Mouse (Mus musculus): ENCODE results near the gene Ap3b1.

The Ap3b1 gene

GRCm38 (mm10) chr13:94451229-94451628 is 92.5 kb downstream of the Ap3b1 start:
- peak; percentile 8 for DNase-seq (ENCODE audit: low read depth)

DNA sequence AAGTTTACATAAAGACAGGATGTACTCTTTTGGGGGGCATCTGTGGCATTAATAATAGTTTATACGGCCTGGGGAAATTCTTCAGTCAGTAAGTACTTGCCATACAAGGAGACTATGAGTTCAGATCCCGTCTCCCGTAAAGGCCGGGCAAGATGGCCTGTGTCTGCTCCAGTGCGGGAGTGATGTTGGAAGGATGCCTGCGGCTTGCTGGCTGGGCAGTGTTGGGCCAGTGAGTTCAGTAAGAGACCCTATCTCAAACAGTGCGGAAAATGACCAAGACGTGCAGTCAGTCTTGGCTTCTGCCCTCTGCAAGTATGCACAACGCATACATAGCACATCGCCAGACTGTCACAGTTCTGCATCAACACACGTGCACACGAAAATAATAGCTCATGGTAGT is 95.4 kb downstream of the Ap3b1 start:
- DNase-seq (ENCODE audit: low read depth): no peak

GRCm38 (mm10) chr13:94459143-94459542 is 100.4 kb downstream of the Ap3b1 start:
- no peak for DNase-seq (ENCODE audit: low read depth)

DNA sequence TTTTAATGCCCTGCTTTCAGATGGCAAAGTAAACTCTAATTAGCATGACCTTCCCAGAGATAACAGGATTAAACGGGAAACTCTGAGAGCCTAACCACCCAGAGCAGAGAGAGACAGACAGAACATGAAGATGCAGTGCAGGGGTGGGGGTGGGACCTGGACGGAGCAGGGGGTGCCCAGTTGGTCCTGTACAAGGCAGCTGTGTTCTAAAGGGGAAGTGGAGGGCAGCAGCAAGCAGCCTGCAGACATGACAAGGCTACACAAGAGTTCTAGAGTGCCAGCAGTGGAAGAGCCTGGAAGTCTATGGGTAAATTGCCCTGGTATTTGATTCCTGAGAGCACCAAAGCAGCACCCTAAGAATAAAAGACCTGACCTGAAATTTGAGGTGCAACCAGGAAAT is 105.5 kb downstream of the Ap3b1 start:
- DNase-seq (ENCODE audit: low read depth): no peak

- DNase-seq (ENCODE audit: low read depth): no peak
Measured at GRCm38 (mm10) chr13:94468551-94468950, 109.8 kb downstream of the Ap3b1 start.

- DNase-seq (ENCODE audit: low read depth): no peak
Measured at GRCm38 (mm10) chr13:94471009-94471672, 112.4 kb downstream of the Ap3b1 start.

DNA sequence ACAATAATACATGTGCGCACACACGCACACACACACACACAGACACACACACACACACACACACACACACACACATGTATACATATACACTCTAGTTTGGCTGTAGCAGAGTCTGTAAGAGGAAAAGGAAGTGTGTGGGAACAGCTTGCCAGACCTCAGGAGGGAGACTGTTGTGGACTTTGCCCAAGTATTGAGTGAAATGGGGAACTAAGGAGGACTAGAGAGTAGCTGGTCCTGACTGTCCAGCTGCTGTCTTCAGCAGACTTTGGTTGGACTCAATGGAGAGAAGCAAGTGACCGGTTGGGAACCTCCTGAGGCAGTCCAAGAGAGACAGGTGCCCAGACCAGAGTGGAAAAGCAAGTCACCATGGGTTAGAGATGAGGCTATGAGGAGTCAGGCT is 117.4 kb downstream of the Ap3b1 start:
- no peak for DNase-seq (ENCODE audit: low read depth)

DNA sequence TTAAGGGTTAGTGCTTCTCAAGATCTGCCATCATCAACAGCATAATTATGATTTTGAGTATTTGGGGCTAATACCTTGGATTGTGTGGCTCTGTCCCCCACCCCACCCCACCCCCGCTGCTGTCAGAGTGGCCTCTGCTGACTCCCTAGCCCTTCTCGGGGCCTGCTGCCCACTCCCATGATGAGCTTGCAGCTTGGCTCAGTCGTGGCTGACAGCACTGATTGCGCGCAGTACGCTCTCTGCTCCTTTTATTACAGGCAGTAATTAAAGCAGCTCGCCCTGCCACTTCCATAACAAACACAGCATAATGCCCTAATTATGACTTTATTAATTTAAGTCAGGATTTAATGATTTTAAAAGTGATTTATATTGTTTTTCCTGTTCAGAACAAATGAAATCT is 121.5 kb downstream of the Ap3b1 start:
- DNase-seq (ENCODE audit: low read depth): no peak

DNA sequence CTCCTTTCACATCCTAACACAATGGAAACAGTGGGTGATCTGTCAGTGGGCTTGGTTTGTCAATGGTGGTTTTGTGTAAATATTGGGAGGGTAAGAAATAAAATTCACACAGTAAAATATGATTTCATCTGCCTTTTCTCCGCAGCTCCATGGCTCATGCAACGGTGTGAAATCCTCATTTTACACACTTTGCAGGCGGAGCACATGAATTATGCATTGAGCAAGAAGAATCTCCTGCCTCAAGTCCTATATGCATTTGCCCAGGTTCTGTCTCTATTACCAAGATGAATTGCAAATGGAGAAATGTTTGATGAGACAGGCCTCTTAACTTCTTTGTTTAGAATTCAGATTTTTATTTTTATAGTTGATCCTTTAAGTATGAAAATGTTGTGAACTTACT is 131.9 kb downstream of the Ap3b1 start:
- DNase-seq (ENCODE audit: low read depth): no peak

DNA sequence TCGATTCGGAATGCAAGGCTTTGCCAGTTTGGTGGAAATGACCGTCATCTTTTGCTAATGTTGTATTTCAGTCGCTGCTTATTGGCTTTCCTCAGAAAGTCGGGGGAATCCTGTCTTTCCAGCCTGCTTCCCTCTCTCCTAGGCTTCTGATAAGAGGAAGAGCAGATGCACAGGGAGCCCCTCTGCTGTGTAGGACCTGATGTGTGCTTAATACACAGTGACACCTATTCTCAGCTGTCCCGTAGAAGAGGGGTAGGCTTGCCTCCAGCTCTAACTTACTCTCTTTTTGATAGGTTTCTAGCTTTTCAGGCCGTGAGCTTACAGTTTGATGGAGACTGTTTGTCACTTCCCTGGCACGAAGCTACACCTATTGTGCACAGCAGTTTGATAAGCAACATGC is 132.4 kb downstream of the Ap3b1 start:
- no peak for DNase-seq (ENCODE audit: low read depth)

GRCm38 (mm10) chr13:94497521-94497920 is 138.8 kb downstream of the Ap3b1 start:
- DNase-seq (ENCODE audit: low read depth): no peak

- no peak for DNase-seq (ENCODE audit: low read depth)
Measured at GRCm38 (mm10) chr13:94506411-94506810, 147.7 kb downstream of the Ap3b1 start.

- no peak for DNase-seq (ENCODE audit: low read depth)
Measured at GRCm38 (mm10) chr13:94508344-94508743, 149.6 kb downstream of the Ap3b1 start.

- DNase-seq (ENCODE audit: low read depth): no peak
Measured at GRCm38 (mm10) chr13:94513157-94513767, 154.5 kb downstream of the Ap3b1 start.

DNA sequence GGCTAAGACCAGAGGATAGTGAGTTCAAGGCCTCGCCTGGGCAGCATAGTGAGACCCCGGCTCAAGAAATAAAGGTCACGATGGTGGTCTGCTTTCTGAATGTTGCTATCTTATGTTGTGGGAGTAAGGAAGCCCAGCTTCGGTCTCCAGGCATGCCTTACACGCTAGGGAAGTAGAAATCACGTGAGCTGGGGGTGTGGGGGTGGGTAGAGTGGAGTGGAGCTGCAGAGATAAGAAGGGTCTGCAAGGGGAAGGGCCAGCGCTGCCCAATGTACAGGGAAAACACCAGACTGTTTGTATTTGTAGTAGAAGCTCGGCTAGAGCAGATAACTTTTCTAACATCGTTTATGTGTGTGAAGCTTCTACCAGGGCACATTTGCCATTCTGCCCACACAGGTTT is 155.1 kb downstream of the Ap3b1 start:
- DNase-seq (ENCODE audit: low read depth): no peak

- DNase-seq (ENCODE audit: low read depth): no peak
Measured at GRCm38 (mm10) chr13:94514992-94515391, 156.2 kb downstream of the Ap3b1 start.

GRCm38 (mm10) chr13:94516532-94516931 is 157.8 kb downstream of the Ap3b1 start:
- DNase-seq (ENCODE audit: low read depth): no peak

GRCm38 (mm10) chr13:94518176-94518575 is 159.4 kb downstream of the Ap3b1 start:
- DNase-seq (ENCODE audit: low read depth): no peak

DNA sequence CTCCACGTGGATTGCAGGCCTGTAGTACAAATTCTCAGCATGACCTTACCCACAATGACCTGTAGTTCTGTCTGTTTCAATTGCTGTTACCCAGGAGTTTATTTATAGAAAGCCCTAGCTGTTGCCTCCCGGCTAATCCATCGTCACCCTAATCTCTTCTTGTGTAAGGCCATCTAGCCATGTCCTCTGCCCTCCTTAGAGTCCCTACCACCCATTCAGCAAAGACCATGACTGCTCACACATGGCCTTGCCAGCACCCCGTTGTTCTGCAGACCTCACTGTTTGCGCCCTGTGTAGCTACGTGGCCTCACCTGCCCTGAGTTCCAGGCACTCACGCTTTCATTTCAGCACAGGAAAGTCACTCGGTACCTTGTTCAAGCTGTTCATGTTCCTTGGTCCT is 160.5 kb downstream of the Ap3b1 start:
- no peak for DNase-seq (ENCODE audit: low read depth)

GRCm38 (mm10) chr13:94523213-94523612 is 164.5 kb downstream of the Ap3b1 start:
- no peak for DNase-seq (ENCODE audit: low read depth)

DNA sequence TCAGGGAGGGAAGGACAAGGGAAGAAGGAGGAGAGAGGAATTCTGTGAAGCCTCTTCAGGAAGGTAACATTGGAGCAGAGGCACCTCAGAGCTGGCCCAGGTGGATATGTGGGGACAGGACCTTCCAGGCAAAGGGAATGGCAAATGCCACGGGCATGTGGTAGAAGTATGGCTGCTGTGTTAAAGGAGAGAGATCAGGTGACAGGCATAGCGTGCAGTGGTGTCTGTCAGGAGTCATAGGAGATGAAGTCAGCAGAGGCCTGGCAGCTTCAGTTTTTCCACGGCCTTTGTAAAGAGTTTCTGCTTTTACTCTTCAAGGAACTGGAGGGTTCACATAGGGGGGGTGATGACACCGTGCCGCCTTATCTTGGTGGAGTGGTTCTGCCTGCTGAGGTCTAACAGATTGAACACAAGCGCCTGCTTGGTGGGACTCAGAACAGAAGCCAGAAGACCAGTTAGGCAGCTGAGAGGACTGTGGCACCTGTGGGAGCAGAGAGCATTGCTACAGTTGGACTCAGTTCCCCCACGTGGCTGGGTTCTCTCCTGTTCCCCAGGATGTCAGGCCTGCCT is 166.0 kb downstream of the Ap3b1 start:
- no peak for DNase-seq (ENCODE audit: low read depth)

- DNase-seq (ENCODE audit: low read depth): no peak
Measured at GRCm38 (mm10) chr13:94529138-94529537, 170.4 kb downstream of the Ap3b1 start.

GRCm38 (mm10) chr13:94533516-94533915 is 174.8 kb downstream of the Ap3b1 start:
- DNase-seq (ENCODE audit: low read depth): no peak

GRCm38 (mm10) chr13:94537336-94537735 is 178.6 kb downstream of the Ap3b1 start:
- no peak for DNase-seq (ENCODE audit: low read depth)
